Mouse (Mus musculus): ENCODE measurements around the gene Atp8b5. TPM values are rescaled to one million over a fixed set of nuclear protein-coding genes. Genes with fewer than 3 reads are reported as not detected.

The Atp8b5 gene
- polyA plus RNA-seq, 1 experiment from 2014 or later = 0.14 TPM

DNA sequence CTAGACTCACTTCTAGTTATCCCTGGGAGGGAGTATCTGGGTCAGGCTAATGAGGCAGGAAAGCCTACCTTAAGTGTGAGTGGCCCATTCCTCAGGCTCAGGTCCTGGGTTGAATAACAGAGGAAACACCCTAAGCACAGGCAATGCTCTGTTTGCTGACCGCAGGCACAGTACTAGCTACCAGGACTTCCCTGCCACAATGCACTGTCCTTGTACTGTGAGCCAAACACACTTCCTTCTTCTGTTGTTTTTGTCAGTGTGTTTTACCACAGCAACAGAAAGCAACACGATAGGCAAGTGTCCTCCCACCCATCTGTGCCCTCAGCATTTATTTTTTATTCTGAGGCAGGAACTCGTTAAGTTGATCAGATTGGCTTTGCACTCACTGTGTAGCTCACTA is 20.3 kb downstream of the Atp8b5 start:
- peak; percentile 11 for DNase-seq (ENCODE audit: low spot score)
- ATAC-seq = no peak
- no peaks in the 10 kb centered on the region for H3K9me3 ChIP-seq (ENCODE audit: low read length)
- 57% methylated on average over 3 of the region's 3 CpGs for WGBS
- no peaks in the 10 kb centered on the region for H3K36me3 ChIP-seq (ENCODE audit: insufficient read depth, low read length)
- no peak overlapping the region for H3K4me3 ChIP-seq (ENCODE audit: low read depth, low read length)
- H3K4me2 ChIP-seq (replicated peaks; ENCODE audit: low read depth, low read length) = no peak overlapping the region
- H3K4me1 ChIP-seq (ENCODE audit: insufficient read depth, low read depth, low read length) = no peaks in the 10 kb centered on the region
- TF ChIP-seq CTCF (IDR thresholded peaks at IDR 0.05) (no peak), EP300 (IDR thresholded peaks at IDR 0.05) (no peak)
- H3K9ac ChIP-seq (replicated peaks; ENCODE audit: low read depth) = no peak overlapping the region
- H3K27me3 ChIP-seq (replicated peaks; ENCODE audit: insufficient read depth, low read length) = no peaks in the 10 kb centered on the region
- no peak overlapping the region for H3K27ac ChIP-seq (ENCODE audit: low read length)

DNA sequence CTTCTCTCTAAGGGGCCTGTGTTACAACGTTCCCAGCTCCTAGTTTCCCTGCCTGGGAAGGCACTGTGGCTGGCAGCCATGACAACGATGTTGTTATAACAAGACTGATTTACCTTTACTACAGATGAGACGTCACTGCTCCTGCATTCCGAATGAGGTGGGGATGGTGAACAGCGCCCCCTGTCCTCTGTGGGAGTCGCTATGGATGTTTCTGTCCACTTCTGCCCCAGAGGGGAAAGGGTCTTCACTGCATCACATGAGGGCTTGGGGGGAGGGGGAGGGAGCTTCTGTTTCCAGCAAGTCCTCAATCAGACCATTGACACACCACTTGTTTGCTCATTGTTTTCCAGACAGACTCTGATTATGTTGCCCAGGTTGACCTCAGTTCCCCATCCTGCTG is 27.0 kb downstream of the Atp8b5 start:
- DNase-seq (ENCODE audit: low spot score) (peak; percentile 36), ATAC-seq (no peak)
- H3K4me1 ChIP-seq (ENCODE audit: insufficient read depth, low read depth, low read length) = no peaks in the 10 kb centered on the region
- TF ChIP-seq CTCF (IDR thresholded peaks at IDR 0.05) (peak; percentile 61), EP300 (IDR thresholded peaks at IDR 0.05) (no peak)
- no peak overlapping the region for H3K9ac ChIP-seq (replicated peaks; ENCODE audit: low read depth)
- WGBS = 25% methylated on average over 6 of the region's 6 CpGs
- H3K27ac ChIP-seq (ENCODE audit: low read length) = no peak overlapping the region
- no peaks in the 10 kb centered on the region for H3K36me3 ChIP-seq (ENCODE audit: insufficient read depth, low read length)
- H3K9me3 ChIP-seq (ENCODE audit: low read length) = no peaks in the 10 kb centered on the region
- no peaks in the 10 kb centered on the region for H3K27me3 ChIP-seq (replicated peaks; ENCODE audit: insufficient read depth, low read length)
- H3K4me3 ChIP-seq (ENCODE audit: low read depth, low read length) = no peak overlapping the region
- no peak overlapping the region for H3K4me2 ChIP-seq (replicated peaks; ENCODE audit: low read depth, low read length)

DNA sequence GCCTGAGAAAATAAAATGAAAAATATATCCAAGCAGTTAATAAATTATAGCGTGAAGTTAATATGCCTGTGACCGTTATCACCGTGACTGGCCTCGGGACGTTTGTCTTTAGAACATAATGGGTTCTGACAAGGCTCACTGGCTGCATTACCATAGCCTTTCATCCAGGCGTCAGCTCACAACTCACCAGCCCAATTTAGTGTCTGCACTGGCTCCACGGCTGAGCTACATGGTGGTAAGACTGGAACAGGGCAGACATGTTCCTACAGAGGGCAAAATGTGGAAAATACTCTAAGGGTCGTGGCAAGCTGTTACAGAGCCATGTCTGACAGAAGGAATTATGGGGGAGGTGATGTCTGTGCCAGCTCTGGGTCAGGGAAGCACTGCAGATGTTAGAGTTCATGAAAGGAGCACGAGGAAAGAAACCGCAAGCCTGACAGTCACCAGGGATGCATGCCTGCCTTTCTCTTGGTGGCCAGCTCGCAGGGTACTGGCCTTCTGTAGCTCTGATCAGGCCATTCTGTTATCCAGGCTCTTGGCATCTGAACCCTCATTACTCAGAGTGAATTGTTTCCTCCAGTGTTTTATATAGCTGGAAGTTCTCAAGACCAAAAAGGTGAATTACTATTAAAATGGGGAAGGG is 42.9 kb downstream of the Atp8b5 start:
- H3K36me3 ChIP-seq (ENCODE audit: insufficient read depth, low read length) = no peaks in the 10 kb centered on the region
- no peaks in the 10 kb centered on the region for H3K9me3 ChIP-seq (ENCODE audit: low read length)
- no peak overlapping the region for H3K4me3 ChIP-seq (ENCODE audit: low read depth, low read length)
- no peak overlapping the region for H3K4me2 ChIP-seq (replicated peaks; ENCODE audit: low read depth, low read length)
- no peak overlapping the region for H3K9ac ChIP-seq (replicated peaks; ENCODE audit: low read depth)
- no peaks in the 10 kb centered on the region for H3K4me1 ChIP-seq (ENCODE audit: insufficient read depth, low read depth, low read length)
- no peak overlapping the region for H3K27ac ChIP-seq (ENCODE audit: low read length)
- TF ChIP-seq EP300 (IDR thresholded peaks at IDR 0.05) = no peak
- no peak for TF ChIP-seq CTCF (IDR thresholded peaks at IDR 0.05)
- 60% methylated on average over 11 of the region's 11 CpGs for WGBS
- no peak for DNase-seq (ENCODE audit: low spot score)
- ATAC-seq = no peak
- H3K27me3 ChIP-seq (replicated peaks; ENCODE audit: insufficient read depth, low read length) = no peaks in the 10 kb centered on the region

DNA sequence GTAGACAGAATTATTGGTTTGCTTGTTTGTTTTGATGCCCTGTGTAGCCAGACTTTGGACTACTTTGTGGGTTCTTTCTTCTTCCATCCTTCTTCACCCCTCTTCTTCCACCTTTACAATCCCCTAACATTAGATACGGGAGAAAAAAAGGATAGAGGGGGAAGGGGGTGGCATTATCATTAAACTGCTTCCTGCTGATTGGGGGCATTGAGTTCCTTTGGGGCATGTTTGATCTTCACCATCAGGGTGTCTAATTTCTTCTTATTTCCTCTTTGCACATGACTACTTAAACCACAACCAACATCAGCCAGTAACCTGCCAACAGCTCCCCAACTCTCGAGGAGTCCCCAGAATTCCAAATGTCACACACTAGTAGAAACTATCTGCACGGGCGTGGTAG is 54.6 kb downstream of the Atp8b5 start:
- no peak overlapping the region for H3K9ac ChIP-seq (replicated peaks; ENCODE audit: low read depth)
- no peaks in the 10 kb centered on the region for H3K27me3 ChIP-seq (replicated peaks; ENCODE audit: insufficient read depth, low read length)
- ATAC-seq (no peak), DNase-seq (ENCODE audit: low spot score) (no peak)
- H3K9me3 ChIP-seq (ENCODE audit: low read length) = no peaks in the 10 kb centered on the region
- H3K4me2 ChIP-seq (replicated peaks; ENCODE audit: low read depth, low read length) = no peak overlapping the region
- TF ChIP-seq EP300 (IDR thresholded peaks at IDR 0.05) = no peak
- TF ChIP-seq CTCF (IDR thresholded peaks at IDR 0.05) = no peak
- H3K27ac ChIP-seq (ENCODE audit: low read length) = no peak overlapping the region
- WGBS = 76% methylated on average over 4 of the region's 4 CpGs
- no peaks in the 10 kb centered on the region for H3K4me1 ChIP-seq (ENCODE audit: insufficient read depth, low read depth, low read length)
- no peaks in the 10 kb centered on the region for H3K36me3 ChIP-seq (ENCODE audit: insufficient read depth, low read length)
- H3K4me3 ChIP-seq (ENCODE audit: low read depth, low read length) = no peak overlapping the region

DNA sequence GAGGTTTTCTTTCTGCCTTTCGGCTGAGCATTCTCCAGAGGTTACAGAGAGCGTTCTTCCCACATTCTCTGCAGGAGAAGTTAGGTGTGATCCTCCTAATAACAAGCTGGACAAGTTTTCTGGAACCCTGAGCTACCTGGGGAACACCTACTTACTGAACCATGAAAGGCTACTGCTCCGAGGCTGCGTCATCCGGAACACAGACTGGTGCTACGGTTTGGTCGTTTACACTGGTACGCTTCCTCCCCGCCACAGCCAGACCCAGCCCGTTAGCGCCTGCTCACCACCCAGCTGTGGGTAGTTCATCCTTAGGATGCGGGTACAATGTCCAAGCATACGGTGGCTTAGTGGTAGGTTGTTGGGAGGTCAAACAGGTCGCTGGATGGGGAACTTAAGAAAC is 55.4 kb downstream of the Atp8b5 start:
- TF ChIP-seq EP300 (IDR thresholded peaks at IDR 0.05) = no peak
- no peak overlapping the region for H3K27ac ChIP-seq (ENCODE audit: low read length)
- no peaks in the 10 kb centered on the region for H3K36me3 ChIP-seq (ENCODE audit: insufficient read depth, low read length)
- H3K9me3 ChIP-seq (ENCODE audit: low read length) = no peaks in the 10 kb centered on the region
- no peak for DNase-seq (ENCODE audit: low spot score)
- no peak overlapping the region for H3K9ac ChIP-seq (replicated peaks; ENCODE audit: low read depth)
- no peak overlapping the region for H3K4me2 ChIP-seq (replicated peaks; ENCODE audit: low read depth, low read length)
- H3K4me3 ChIP-seq (ENCODE audit: low read depth, low read length) = no peak overlapping the region
- ATAC-seq = no peak
- 80% methylated on average over 14 of the region's 14 CpGs for WGBS
- H3K4me1 ChIP-seq (ENCODE audit: insufficient read depth, low read depth, low read length) = no peaks in the 10 kb centered on the region
- H3K27me3 ChIP-seq (replicated peaks; ENCODE audit: insufficient read depth, low read length) = no peaks in the 10 kb centered on the region

DNA sequence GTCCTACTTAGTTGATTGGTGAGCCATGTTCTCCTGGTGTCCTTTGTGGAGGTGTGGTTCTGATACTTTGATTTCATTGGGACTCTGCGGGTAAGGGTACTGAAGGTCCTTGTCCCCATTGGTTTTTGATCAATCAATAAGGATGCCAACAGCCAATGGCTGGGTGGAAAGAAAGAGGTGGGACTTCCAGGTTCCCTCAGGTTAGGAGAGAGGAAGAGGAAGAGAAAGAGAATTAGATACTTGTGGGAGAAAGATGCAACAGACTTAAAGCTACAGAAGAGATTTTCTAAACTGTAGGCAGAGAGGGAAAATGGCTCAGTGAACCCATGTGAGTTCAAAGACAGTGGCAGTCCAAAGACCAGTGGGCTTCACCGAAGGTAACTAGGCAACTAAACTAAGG is 60.2 kb downstream of the Atp8b5 start:
- Histone ChIP-seq H3K27me3 (replicated peaks; ENCODE audit: insufficient read depth, low read length) (no peaks in the 10 kb centered on the region), H3K4me3 (ENCODE audit: low read depth, low read length) (no peak overlapping the region), H3K27ac (ENCODE audit: low read length) (no peak overlapping the region), H3K9me3 (ENCODE audit: low read length) (no peaks in the 10 kb centered on the region), H3K36me3 (ENCODE audit: insufficient read depth, low read length) (no peaks in the 10 kb centered on the region), H3K9ac (replicated peaks; ENCODE audit: low read depth) (no peak overlapping the region), H3K4me1 (ENCODE audit: insufficient read depth, low read depth, low read length) (no peaks in the 10 kb centered on the region), H3K4me2 (replicated peaks; ENCODE audit: low read depth, low read length) (no peak overlapping the region)
- ATAC-seq (no peak), DNase-seq (ENCODE audit: low spot score) (no peak)
- 98% methylated on average over 2 of the region's 2 CpGs for WGBS
- TF ChIP-seq EP300 (IDR thresholded peaks at IDR 0.05) (no peak), CTCF (IDR thresholded peaks at IDR 0.05) (no peak)

DNA sequence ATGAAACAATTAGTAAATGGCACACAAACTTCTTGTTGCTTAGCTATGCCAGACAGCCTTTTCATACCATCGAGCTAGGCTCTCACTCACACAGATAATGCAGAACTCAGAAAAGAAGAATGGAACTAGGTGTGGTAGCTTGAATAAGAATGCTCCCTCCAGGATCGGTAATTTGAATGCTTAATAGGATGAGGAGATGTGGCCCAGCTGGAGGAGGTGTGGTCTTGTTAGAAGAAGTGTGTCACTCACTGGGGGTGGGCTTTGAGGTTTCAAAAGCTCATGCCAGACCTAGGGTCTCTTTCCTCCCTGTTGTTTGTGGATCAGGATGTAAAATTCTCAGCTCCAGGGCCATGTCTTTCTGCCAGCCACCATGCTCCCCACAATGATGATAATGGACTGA is 67.8 kb downstream of the Atp8b5 start:
- Histone ChIP-seq H3K27me3 (replicated peaks; ENCODE audit: insufficient read depth, low read length) (no peaks in the 10 kb centered on the region), H3K4me2 (replicated peaks; ENCODE audit: low read depth, low read length) (no peak overlapping the region), H3K4me1 (ENCODE audit: insufficient read depth, low read depth, low read length) (no peaks in the 10 kb centered on the region), H3K9me3 (ENCODE audit: low read length) (peaks cover 3% of the 10 kb centered on the region; the same call in 1 of the 2 replicates), H3K27ac (ENCODE audit: low read length) (no peak overlapping the region), H3K9ac (replicated peaks; ENCODE audit: low read depth) (no peak overlapping the region), H3K4me3 (ENCODE audit: low read depth, low read length) (no peak overlapping the region), H3K36me3 (ENCODE audit: insufficient read depth, low read length) (no peaks in the 10 kb centered on the region)
- no peak for DNase-seq (ENCODE audit: low spot score)
- no peak for ATAC-seq
- TF ChIP-seq EP300 (IDR thresholded peaks at IDR 0.05) = no peak
- no peak for TF ChIP-seq CTCF (IDR thresholded peaks at IDR 0.05)
- 60% methylated on average over 2 of the region's 2 CpGs for WGBS
